Comparison of ENCODE assay signal across 12 mouse cellular contexts in the genomic region with DNA sequence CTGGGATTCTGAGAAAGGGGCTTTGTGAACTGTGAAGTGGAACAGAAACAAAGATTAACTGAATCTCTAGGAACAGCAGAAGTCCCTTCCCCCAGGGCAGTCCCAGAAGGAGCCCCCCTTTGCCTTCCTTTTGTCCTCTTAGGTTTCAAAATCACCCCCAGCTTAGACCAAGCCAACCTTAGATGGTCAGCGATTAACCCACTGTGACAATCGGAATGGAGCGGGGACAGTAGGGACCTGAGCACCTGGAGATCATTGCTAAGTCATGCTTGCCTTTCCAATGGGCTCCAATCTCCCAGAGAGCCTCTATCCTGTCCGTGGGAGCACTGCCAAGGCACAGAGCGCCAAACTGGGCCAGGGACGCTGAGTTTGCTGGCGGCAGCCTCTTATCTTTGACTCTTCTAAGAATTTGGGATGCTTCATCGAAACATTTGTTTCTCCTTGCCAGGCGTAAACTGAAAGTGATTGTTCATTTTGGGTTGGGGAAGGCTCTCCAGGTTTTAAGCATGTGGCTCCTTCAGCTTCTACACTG.
DNase-seq lines count a peak whose midpoint lies in the region; ATAC-seq lines count a peak whose summit lies in the region.
"Had no signal": no experiment of that assay in that cellular context is flagged by ENCODE, and none has a peak within 500 bp of the region (broad histone marks: within the 10 kb centered on the region; RNA-seq: fewer than 3 reads in every experiment).

No protein-coding gene starts in this region.

- intact Hi-C loops in gastrocnemius, postnatal 14 days (cut with DNase I; ENCODE audit: low total_unique reads), result no loop called here
- intact Hi-C loops in left cerebral cortex, postnatal 4 days (cut with DNase I), result no loop called here

- H3K27ac ChIP-seq in forebrain, embryonic 14.5 days (ENCODE audit: low read depth, low read length), result no peak overlapping the region
- H3K27ac ChIP-seq: neural tube, embryonic 12.5 days had no signal

- no peak for ATAC-seq in monocyte, adult 5-6 weeks (replicated peaks; ENCODE audit: insufficient number of reproducible peaks, low FRiP score, low TSS enrichment, poor library complexity, severe bottlenecking)
- ATAC-seq in forebrain, embryonic 14.5 days, result no peak
- ATAC-seq: intestine, embryonic 16.5 days had no signal

- H3K4me2 ChIP-seq in forebrain, embryonic 14.5 days (ENCODE audit: low read length), result no peak overlapping the region
- H3K4me2 ChIP-seq: neural tube, embryonic 12.5 days had no signal

- H3K9me3 ChIP-seq in forebrain, embryonic 14.5 days (replicated peaks; ENCODE audit: control insufficient read depth, low read length), result no peaks in the 10 kb centered on the region
- H3K9me3 ChIP-seq: neural tube, embryonic 12.5 days had no signal

- peaks cover 13% of the 10 kb centered on the region for H3K4me1 ChIP-seq in forebrain, embryonic 14.5 days (ENCODE audit: control insufficient read depth, insufficient read depth, low read length)

- no peak overlapping the region for H3K9ac ChIP-seq in forebrain, embryonic 14.5 days (ENCODE audit: low read length)
- H3K9ac ChIP-seq: neural tube, embryonic 12.5 days had no signal

- H3K27me3 ChIP-seq in forebrain, embryonic 14.5 days (replicated peaks; ENCODE audit: control insufficient read depth, insufficient read depth, low read length), result no peaks in the 10 kb centered on the region
- H3K27me3 ChIP-seq: neural tube, embryonic 12.5 days had no signal

- 69% methylated on average over 9 of the region's 9 CpGs for WGBS in forebrain, embryonic 14.5 days

- no peaks in the 10 kb centered on the region for H3K36me3 ChIP-seq in forebrain, embryonic 14.5 days (ENCODE audit: control insufficient read depth, insufficient read depth, low read length)
- H3K36me3 ChIP-seq: neural tube, embryonic 12.5 days had no signal

- peak; percentile 13 for DNase-seq in gastrocnemius, postnatal 14 days
- no peak for DNase-seq in gastrocnemius, adult 8-10 months (ENCODE audit: low spot score in 2 of 2)
- peak; percentile 56 for DNase-seq in left cerebral cortex, postnatal 4 days
- no peak for DNase-seq in left cerebral cortex, adult 9 months (ENCODE audit: low spot score in 2 of 2)
- peak; percentile 89 for DNase-seq in adrenal gland, adult 2 months
- peak; percentile 78 to 83 for DNase-seq in cerebellum, postnatal 10 days
- DNase-seq in forebrain, embryonic 14.5 days (ENCODE audit: low spot score), result no peak
- DNase-seq: midbrain, embryonic 14.5 days; thymus, postnatal 4 days had no signal

- no peak overlapping the region for H3K4me3 ChIP-seq in forebrain, embryonic 14.5 days (ENCODE audit: low read depth, low read length)
- H3K4me3 ChIP-seq: neural tube, embryonic 12.5 days had no signal

Comparison
In these comparisons a context has a peak if more than half of its experiments do, and no peak if none do; other contexts are left out.
1. DNase-seq: peak in gastrocnemius, postnatal 14 days (single experiment), left cerebral cortex, postnatal 4 days (single experiment), adrenal gland, adult 2 months (single experiment) and cerebellum, postnatal 10 days (2 of 2); none in gastrocnemius, adult 8-10 months (0 of 2), left cerebral cortex, adult 9 months (0 of 2) and forebrain, embryonic 14.5 days (single experiment).